Mouse (Mus musculus) erythroblast, embryonic 14.5 days (primary cell): ENCODE measurements around the gene Ptpn7. TPM values are rescaled to one million over a fixed set of nuclear protein-coding genes. Genes with fewer than 3 reads are reported as not detected.
"Not testable (repeated sequence)": the region's sequence is repeated elsewhere in the genome, so short reads cannot be mapped to it uniquely, and the experiment has no call there.

Source experiments
- H3K27me3 ChIP-seq: 2 replicates; pipeline ENCODE4 v1.6.1; 2012; ENCODE audit warnings: inconsistent platforms; ENCODE audit not compliant: control insufficient read depth
- H3K36me3 ChIP-seq: 2 replicates; pipeline ENCODE4 v1.6.1; 2012; ENCODE audit warnings: mild to moderate bottlenecking, inconsistent platforms; ENCODE audit not compliant: control insufficient read depth
- H3K4me1 ChIP-seq: 2 replicates; pipeline ENCODE4 v1.6.1; 2012; ENCODE audit warnings: inconsistent platforms; ENCODE audit not compliant: control insufficient read depth
- H3K4me3 ChIP-seq: replicated peaks from 2 replicates; pipeline ENCODE3; 2012; ENCODE audit warnings: moderate library complexity, mild to moderate bottlenecking, inconsistent platforms
- H3K9me3 ChIP-seq: 2 replicates; pipeline ENCODE4 v1.6.1; 2012; ENCODE audit warnings: low read length, inconsistent platforms, mixed read lengths; ENCODE audit not compliant: control insufficient read depth
- GATA1 ChIP-seq: IDR thresholded peaks from 2 replicates; pipeline ENCODE4 v1.6.1; 2012; ENCODE audit warnings: low read length, inconsistent platforms, mixed read lengths
- TAL1 ChIP-seq: IDR thresholded peaks from 3 replicates; pipeline ENCODE4 v1.6.1; 2012; ENCODE audit warnings: low read length, inconsistent platforms, mixed read lengths
- polyA plus RNA-seq: library from polyadenylated mRNA; stranded (reverse); fragments of >175 nt; gene quantifications from 2 replicates; pipeline ENCODE4 v1.2.3, GENCODE M21; 2012

Gene Ptpn7
- polyA plus RNA-seq, 1 experiment: 0.67 TPM

GRCm38 (mm10) chr1:135097441-135097840 lies 35.1 kb upstream of the Ptpn7 start:
- H3K4me1 ChIP-seq: no peaks in the 10 kb centered on the region
- peaks cover 9% of the 10 kb centered on the region for H3K27me3 ChIP-seq
- H3K9me3 ChIP-seq: no peaks in the 10 kb centered on the region
- no peak overlapping the region for H3K4me3 ChIP-seq
- TF ChIP-seq TAL1 (no peak), GATA1 (no peak)
- H3K36me3 ChIP-seq: no peaks in the 10 kb centered on the region

- H3K36me3 ChIP-seq: no peaks in the 10 kb centered on the region
- H3K9me3 ChIP-seq: no peaks in the 10 kb centered on the region
- no peak for TF ChIP-seq GATA1
- TF ChIP-seq TAL1: no peak
- H3K27me3 ChIP-seq: peaks cover 15% of the 10 kb centered on the region
- H3K4me3 ChIP-seq: no peak overlapping the region
- no peaks in the 10 kb centered on the region for H3K4me1 ChIP-seq
These were observed 34.1 kb upstream of the Ptpn7 start for GRCm38 (mm10) chr1:135098441-135098840.

- Histone ChIP-seq H3K9me3 (no peaks in the 10 kb centered on the region), H3K4me1 (peaks cover 2% of the 10 kb centered on the region), H3K4me3 (no peak overlapping the region), H3K27me3 (peaks cover 34% of the 10 kb centered on the region), H3K36me3 (no peaks in the 10 kb centered on the region)
- TF ChIP-seq GATA1: no peak
- TF ChIP-seq TAL1: no peak
These were observed 32.1 kb upstream of the Ptpn7 start for GRCm38 (mm10) chr1:135100400-135100799.

GRCm38 (mm10) chr1:135105124-135105523 lies 27.4 kb upstream of the Ptpn7 start, which contains the start of gene Lgr6:
Gene Lgr6, minus strand, starts transcription at chr1:135105276.
- Histone ChIP-seq H3K27me3 (peaks cover 47% of the 10 kb centered on the region), H3K36me3 (no peaks in the 10 kb centered on the region), H3K9me3 (no peaks in the 10 kb centered on the region), H3K4me1 (peaks cover 2% of the 10 kb centered on the region), H3K4me3 (no peak within 1 kb of the TSS)
- no peak for TF ChIP-seq TAL1
- no peak for TF ChIP-seq GATA1

GRCm38 (mm10) chr1:135105951-135106350 lies 26.5 kb upstream of the Ptpn7 start:
- Histone ChIP-seq H3K27me3 (peaks cover 43% of the 10 kb centered on the region), H3K36me3 (no peaks in the 10 kb centered on the region)
- TF ChIP-seq GATA1 (no peak), TAL1 (no peak)

GRCm38 (mm10) chr1:135108611-135109010 lies 23.9 kb upstream of the Ptpn7 start:
- Histone ChIP-seq H3K4me1 (peaks cover 8% of the 10 kb centered on the region), H3K4me3 (no peak overlapping the region), H3K9me3 (no peaks in the 10 kb centered on the region), H3K27me3 (peaks cover 31% of the 10 kb centered on the region), H3K36me3 (no peaks in the 10 kb centered on the region)
- TF ChIP-seq GATA1 (no peak), TAL1 (no peak)

More at GRCm38 (mm10) chr1:135105951-135106350, 26.5 kb upstream of the Ptpn7 start:
- Histone ChIP-seq H3K4me1 (peaks cover 2% of the 10 kb centered on the region), H3K9me3 (no peaks in the 10 kb centered on the region), H3K4me3 (no peak overlapping the region)

GRCm38 (mm10) chr1:135110075-135110474 lies 22.4 kb upstream of the Ptpn7 start:
- Histone ChIP-seq H3K4me1 (peaks cover 6% of the 10 kb centered on the region; the same call in 1 of the 2 replicates), H3K36me3 (peaks cover 4% of the 10 kb centered on the region), H3K4me3 (no peak overlapping the region), H3K9me3 (no peaks in the 10 kb centered on the region), H3K27me3 (peaks cover 16% of the 10 kb centered on the region)
- no peak for TF ChIP-seq GATA1
- no peak for TF ChIP-seq TAL1

- not testable (repeated sequence) for H3K9me3 ChIP-seq, H3K4me1 ChIP-seq, H3K4me3 ChIP-seq, H3K36me3 ChIP-seq, H3K27me3 ChIP-seq
These were observed 21.2 kb upstream of the Ptpn7 start for GRCm38 (mm10) chr1:135111271-135111670.

GRCm38 (mm10) chr1:135112661-135113060 lies 19.8 kb upstream of the Ptpn7 start:
- no peak overlapping the region for H3K4me3 ChIP-seq
- H3K36me3 ChIP-seq: peaks cover 4% of the 10 kb centered on the region
- peaks cover 6% of the 10 kb centered on the region; the same call in 1 of the 2 replicates for H3K4me1 ChIP-seq
- TF ChIP-seq TAL1 (no peak), GATA1 (no peak)
- no peaks in the 10 kb centered on the region for H3K9me3 ChIP-seq
- H3K27me3 ChIP-seq: no peaks in the 10 kb centered on the region
